Mouse (Mus musculus) kidney, adult 2 months (tissue): ENCODE measurements around the gene Gm45753.

Experiments
- CTCF ChIP-seq: fragments of 200-500 bp; conservative IDR thresholded peaks from 2 replicates; pipeline ENCODE4 v1.5.1; 2011; ENCODE audit warnings: low read depth, mild to moderate bottlenecking, control low read depth, low read length, moderate library complexity, mixed read lengths; ENCODE audit not compliant: insufficient read depth, insufficient read length
- POLR2A ChIP-seq: fragments of 200-500 bp; IDR thresholded peaks from one replicate; pipeline ENCODE4 v1.6.1; 2011; ENCODE audit warnings: low read depth, low read length, control low read depth

DNA sequence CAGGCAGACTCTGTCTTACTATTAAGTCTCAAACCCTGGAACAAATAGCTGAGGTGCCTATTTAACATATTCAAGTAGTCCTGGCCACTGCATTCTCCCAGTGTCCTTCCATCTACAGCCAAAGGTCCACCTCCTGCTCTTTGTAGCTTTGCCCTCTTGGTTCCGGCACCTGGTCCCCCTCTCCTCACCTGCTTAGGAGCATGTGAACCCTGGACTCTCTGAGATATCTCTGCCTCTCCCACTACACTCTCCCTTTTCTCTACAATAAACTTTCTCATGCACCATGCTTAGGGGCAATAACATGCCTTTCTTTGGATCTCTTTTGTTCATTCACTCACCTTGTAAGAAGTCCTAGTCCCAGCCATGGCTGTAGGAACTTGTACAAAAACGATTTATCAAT lies 13.1 kb upstream of the Gm45753 start:
- TF ChIP-seq CTCF (no peak), POLR2A (no peak)
